Mouse (Mus musculus) layer of hippocampus, postnatal 25 days (tissue): Measurements from ENCODE around the gene Tmem108. TPM values are rescaled to one million over a fixed set of nuclear protein-coding genes. Genes with fewer than 3 reads are reported as not detected.
A peak's percentile ranks its signal among the peaks of the same experiment; 100 is the strongest.

Experiments used
- DNase-seq, 2 experiments: peaks; one replicate each; pipeline ENCODE4 v3.0.0; 2022; ENCODE audit warnings: mixed read lengths in 2 of 2, low spot score in 1 of 2; ENCODE audit errors: extremely low spot score in 1 of 2
- total RNA-seq, 2 experiments: library from RNA; stranded (reverse); gene quantifications; 2 replicates each; pipeline ENCODE4 v1.2.3; 2021

Tmem108 gene
- total RNA-seq, 2 experiments from 2014 or later, result 34.7 to 44.2 TPM

- DNase-seq, result no peak
Measured at GRCm38 (mm10) chr9:103641340-103641739, 120.3 kb downstream of the Tmem108 start.

- no peak for DNase-seq
Measured at GRCm38 (mm10) chr9:103639413-103639812, 122.2 kb downstream of the Tmem108 start.

GRCm38 (mm10) chr9:103637451-103637850 lies 124.2 kb downstream of the Tmem108 start:
- DNase-seq, result no peak

GRCm38 (mm10) chr9:103636847-103637246 lies 124.8 kb downstream of the Tmem108 start:
- DNase-seq, result no peak

GRCm38 (mm10) chr9:103628861-103629469 lies 132.7 kb downstream of the Tmem108 start:
- no peak for DNase-seq

GRCm38 (mm10) chr9:103627404-103627900 lies 134.2 kb downstream of the Tmem108 start:
- DNase-seq, result no peak

- no peak for DNase-seq
Measured at GRCm38 (mm10) chr9:103626156-103626555, 135.5 kb downstream of the Tmem108 start.

GRCm38 (mm10) chr9:103624649-103625048 lies 137.0 kb downstream of the Tmem108 start:
- DNase-seq, result peak in 1 of 2 experiments; percentile 72

- peak in 1 of 2 experiments; percentile 33 for DNase-seq
Measured at GRCm38 (mm10) chr9:103623560-103624316, 137.9 kb downstream of the Tmem108 start.

GRCm38 (mm10) chr9:103622988-103623387 lies 138.6 kb downstream of the Tmem108 start:
- DNase-seq, result no peak

GRCm38 (mm10) chr9:103621870-103622269 lies 139.8 kb downstream of the Tmem108 start:
- DNase-seq, result no peak

- DNase-seq, result no peak
Measured at GRCm38 (mm10) chr9:103620517-103621212, 141.0 kb downstream of the Tmem108 start.

GRCm38 (mm10) chr9:103614260-103614659 lies 147.4 kb downstream of the Tmem108 start:
- DNase-seq, result no peak

GRCm38 (mm10) chr9:103608161-103609058 lies 153.2 kb downstream of the Tmem108 start:
- no peak for DNase-seq

GRCm38 (mm10) chr9:103606056-103606455 lies 155.6 kb downstream of the Tmem108 start:
- DNase-seq, result no peak

GRCm38 (mm10) chr9:103603792-103604191 lies 157.8 kb downstream of the Tmem108 start:
- no peak for DNase-seq

- no peak for DNase-seq
Measured at GRCm38 (mm10) chr9:103601878-103602277, 159.8 kb downstream of the Tmem108 start.

- no peak for DNase-seq
Measured at GRCm38 (mm10) chr9:103600834-103601233, 160.8 kb downstream of the Tmem108 start.

- no peak for DNase-seq
Measured at GRCm38 (mm10) chr9:103599908-103600307, 161.7 kb downstream of the Tmem108 start.

GRCm38 (mm10) chr9:103597861-103598260 lies 163.8 kb downstream of the Tmem108 start:
- DNase-seq, result no peak
